Mouse (Mus musculus) stomach, postnatal 0 days (tissue): ENCODE measurements around the gene Gdpd3.

Experiments
- CTCF ChIP-seq: IDR thresholded peaks from 2 replicates; pipeline ENCODE4 v1.5.1; 2016; ENCODE audit warnings: antibody characterized with exemption, low read depth, mild to moderate bottlenecking, moderate library complexity
- EP300 ChIP-seq: optimal IDR thresholded peaks from 2 replicates; pipeline ENCODE3; 2016; ENCODE audit warnings: antibody characterized with exemption

DNA sequence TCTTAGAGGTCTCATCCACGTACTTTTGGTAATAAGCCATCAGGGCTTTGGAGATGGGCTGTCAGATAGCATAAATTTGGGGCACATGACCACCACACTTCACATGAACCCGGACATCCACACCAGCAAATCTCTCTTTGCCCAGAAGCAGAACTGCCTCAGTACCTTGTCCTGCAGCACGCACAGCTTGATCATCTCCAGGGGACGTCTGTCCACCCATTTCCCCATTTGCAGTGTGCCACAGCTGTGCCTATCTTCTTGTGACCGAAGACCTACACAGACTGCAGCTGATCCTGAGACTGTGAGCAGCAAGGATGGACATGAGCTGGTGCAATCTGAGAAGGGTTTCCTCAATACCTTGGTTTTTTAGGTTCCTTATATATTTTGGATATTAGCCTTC, 40.5 kb upstream of the Gdpd3 start:
- TF ChIP-seq CTCF = no peak
- TF ChIP-seq EP300 = no peak
